Mouse (Mus musculus): ENCODE data around the gene Gm20388.

DNA sequence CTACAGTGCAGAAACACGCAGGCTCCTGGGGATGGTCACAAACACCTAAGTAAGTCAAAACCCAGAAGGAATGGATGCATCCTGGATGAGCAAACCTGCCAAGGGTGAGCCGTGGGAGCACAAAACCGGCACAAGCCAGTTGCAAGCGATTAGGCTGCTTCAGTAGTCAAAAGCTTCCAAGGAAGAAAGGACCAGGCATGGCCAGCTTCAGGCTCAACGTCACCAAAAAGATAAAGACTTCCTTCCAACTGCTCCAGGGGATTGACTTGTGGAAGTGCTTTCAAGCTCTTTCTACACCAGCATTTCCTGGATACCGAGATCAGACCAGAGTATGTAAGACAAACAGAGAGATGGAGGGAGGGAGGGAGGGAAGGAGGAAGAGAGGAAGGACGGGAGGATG lies 1474.9 kb downstream of the Gm20388 start:
- TF ChIP-seq CTCF (IDR thresholded peaks at IDR 0.05; ENCODE audit: control insufficient read depth, insufficient read depth, low read length) (no peak), POLR2A (IDR thresholded peaks at IDR 0.05; ENCODE audit: borderline replicate concordance, control insufficient read depth, low read depth, low read length) (no peak)

All from bone marrow, adult 2 months (tissue).